Mouse (Mus musculus): ENCODE measurements at regions not wholly inside any gene's neighbourhood (a gene's known extent, or its start where the extent isn't known, plus 50 kb on each side); places are given as distances from the start of the nearest gene placed in this dataset.

DNA sequence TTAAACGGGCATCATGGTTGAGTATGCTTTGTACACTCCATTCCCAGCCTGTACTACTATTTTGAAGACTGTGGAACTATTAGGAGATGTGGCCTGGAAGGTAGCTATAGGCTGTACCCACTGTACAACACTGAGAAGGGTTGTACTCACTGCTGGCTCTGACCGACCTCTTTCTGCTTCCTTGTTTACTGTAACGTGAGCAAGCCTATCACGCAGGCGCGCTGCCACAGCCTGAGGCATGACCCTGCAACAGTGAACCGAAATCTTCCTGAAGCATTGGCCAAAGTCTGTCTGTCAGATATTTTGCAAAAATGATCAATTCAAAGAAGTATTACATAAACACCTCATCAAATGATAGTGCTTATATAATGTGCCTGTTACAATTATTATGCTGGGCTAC, 112.0 kb upstream of the Daam1 start:
- no peak for DNase-seq (ENCODE audit: low spot score)

DNA sequence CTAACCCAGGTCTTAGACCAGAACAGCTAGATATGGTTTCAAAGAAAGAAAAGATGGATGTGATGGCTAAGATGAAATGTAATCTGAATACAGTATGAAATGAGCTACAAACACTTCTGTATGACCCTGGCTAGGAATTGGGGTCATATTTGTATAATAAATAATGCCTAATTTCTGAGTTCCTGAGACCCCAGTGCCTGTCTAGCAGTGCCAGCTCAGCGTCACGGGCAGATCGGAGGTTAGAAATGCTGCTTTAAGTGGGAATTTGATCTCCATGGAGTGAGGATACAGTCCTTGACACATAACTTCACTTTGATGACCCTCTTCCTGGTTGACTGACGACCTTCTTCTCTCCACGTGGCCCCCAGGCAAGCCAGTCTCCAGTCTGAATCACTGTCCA, 105.7 kb upstream of the Daam1 start:
- no peak for DNase-seq (ENCODE audit: low spot score)

DNA sequence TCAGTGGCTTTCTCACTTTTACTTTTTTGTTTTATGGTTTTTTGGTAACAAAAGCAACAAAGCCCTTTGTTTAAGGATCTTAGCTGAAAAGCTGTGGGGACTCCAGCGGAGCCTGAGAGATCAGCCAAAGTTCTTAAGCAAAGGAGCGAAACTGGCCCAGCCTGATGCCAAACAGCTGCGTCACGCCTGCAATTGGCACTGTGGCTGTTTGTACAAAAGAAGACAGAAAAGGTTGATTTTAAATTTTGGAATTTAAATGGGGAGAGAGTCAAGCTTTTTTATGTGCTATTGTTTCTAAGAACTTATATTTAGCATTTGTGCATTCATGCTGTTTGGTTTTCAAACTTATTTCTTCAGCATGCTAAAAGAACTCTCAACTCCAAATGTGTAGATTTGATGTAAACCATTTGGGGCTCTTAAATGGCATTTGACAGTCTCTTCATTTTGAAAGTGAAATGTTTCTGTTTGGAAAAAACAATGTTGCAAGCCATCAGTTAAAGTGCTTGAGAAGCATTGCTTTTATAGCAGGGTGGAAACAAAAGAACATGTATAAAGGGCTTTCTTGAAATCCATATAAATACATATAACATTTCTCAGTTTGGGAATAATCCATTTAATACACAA, 105.1 kb upstream of the Daam1 start:
- DNase-seq (ENCODE audit: low spot score): peak; percentile 39

DNA sequence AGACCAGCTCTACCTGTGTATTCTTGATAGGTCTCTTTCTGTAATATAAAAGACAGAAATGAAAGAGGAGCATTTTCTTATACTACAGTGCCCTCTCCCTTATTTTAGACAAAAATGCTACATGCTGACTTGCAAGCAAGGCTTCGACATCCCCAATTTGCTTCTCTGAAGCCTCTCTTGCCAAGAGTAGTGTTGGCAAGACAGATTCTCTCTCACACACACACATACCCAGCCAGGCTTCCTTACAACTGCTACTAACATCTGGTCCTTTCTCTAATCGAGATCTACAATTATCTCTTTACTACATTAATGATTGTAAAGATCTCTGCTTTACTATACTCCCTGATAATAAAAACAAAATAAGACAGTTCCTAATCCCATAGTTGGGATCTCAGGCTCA, 87.5 kb upstream of the Daam1 start:
- DNase-seq (ENCODE audit: low spot score): no peak

DNA sequence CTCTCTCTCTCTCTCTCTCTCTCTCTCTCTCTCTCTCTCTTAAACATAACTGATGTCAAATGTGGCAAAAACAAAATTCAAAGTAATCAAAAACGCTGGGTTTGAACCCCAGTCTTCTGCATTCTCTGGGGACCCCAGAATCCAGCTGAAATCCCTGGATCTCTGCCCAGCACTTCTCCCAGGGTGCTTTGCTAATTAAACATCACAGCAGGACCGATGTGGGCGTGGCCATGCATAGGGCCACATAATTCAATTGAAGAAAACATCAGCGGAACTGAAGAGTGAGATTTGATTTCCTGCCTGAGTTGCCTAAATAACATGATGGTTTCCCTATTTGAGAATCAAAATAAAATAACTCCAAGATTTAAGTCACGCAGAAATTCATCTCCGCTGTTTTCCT, 84.9 kb upstream of the Daam1 start:
- no peak for DNase-seq (ENCODE audit: low spot score)

DNA sequence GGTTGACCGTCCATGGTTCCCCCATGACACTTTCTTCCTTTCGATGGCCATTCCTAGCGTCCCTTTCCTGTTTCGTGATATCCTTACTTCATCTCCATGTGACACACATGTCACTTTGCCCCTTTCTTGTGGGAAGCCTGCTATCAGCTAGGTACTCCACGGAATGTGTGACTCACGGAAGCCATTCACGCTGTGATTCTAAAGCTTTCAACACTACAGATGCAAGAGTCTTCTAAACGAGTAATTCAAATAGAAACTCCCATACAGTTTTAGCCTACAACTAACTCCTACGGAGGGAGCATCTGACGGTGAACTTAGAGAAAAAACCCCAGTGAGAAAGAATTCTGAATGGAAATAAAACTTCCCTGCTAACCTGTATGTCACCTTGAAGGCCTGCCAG, 83.5 kb upstream of the Daam1 start:
- no peak for DNase-seq (ENCODE audit: low spot score)

DNA sequence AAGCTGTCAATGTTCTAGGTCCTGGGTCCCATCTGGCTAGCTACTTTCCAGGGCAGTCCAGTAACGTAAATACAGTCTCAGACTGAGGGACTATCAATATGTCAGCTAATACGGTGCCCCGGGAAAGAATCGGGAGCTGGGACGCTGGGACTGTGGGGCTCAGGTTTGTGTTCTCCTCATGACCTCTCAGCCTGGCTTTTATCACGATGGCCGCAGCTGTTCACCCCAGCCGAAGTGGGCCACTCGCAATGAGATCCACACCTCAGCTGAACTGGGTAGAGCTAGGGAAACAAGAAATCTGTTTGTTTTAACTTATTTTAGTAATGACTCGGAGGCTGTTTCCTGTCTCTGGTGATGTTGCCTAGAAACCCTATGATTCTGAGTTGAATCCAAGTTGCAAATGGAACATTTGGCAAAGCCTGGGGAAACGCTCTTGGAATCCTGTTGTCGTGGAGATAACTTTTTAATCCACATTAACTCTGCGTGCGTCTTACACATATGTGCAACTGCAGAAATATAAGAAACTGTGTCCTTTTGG, 83.0 kb upstream of the Daam1 start:
- no peak for DNase-seq (ENCODE audit: low spot score)

DNA sequence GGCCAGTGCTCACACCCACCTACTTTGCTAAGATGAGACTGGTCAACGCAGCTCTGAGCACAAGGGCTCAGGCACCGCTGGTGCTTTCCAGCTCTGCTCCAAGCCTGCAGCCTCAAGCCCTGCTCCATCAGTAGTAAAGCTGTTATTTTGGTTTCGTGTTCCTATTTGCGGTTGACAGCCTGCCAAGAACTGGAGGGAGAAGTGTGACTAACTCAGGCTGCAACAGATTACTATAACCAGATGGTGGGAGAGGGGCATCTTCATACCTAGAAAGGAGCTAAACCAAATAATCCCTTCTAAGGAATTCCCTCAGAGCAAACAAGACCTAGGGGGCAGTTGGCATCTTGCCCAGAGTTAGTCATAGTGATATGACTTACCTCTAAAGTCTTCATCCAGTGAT, 82.1 kb upstream of the Daam1 start:
- peak; percentile 41 for DNase-seq (ENCODE audit: low spot score)

DNA sequence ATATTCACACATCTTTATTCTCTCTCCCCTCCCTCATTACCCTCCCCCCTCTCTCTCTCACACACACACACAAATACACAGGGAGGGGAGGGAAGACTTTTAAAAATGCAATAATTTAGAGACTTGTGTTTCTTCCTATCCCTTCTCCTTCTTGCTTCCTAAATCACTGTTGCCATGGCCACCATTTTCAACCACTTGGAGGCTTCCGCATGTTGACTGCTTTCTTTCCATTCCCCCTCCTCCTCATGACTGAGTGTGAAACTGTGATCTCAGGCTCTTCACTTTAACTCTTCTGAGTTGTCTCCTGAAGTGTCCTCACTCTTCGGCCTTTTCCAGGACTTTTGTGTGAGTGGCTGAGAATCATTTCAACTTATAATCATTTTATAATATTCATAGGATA, 81.2 kb upstream of the Daam1 start:
- DNase-seq (ENCODE audit: low spot score): no peak

DNA sequence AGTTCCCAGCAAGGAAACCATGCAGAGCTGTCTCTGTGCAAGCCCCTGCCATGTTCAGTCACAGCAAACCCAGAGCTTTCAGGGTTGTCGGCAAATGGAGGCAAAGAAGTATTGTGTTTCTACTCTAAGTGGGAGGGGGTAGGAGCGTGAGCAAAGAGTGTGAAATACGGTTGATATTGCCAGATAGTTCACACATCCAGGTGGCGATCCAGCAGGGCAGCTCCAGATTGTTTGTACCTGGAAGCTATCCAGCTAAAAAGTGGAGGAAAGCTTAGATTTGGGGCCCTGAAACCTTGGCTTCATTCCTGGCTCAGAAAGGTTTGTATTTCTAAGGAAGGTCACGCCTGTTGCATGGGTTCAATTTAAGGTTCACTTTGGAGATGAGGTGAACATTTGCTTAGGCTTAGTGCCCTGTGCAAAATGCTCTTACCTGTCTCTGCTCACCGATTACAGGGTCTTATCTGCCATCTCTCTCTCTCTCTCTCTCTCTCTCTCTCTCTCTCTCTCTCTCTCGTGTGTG, 78.1 kb upstream of the Daam1 start:
- DNase-seq (ENCODE audit: low spot score): no peak

DNA sequence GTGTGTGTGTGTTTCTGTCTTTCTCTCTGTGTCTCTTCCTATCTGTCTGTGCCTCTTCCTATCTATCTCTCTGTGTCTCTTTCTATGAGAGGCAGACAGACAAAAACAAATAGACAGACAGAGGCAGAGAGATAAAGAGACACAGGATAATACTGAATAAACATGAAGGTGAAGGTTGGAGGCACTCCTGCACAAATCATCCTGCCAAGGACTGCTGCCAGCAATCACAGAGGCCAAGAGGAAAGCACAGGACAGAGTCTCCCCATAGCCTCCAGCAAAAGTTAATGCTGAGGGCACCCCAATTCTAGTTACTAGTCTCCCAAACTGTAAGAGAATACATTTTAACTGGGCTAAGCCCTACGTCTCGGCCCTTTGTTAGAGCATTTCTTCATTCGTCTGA, 77.6 kb upstream of the Daam1 start:
- DNase-seq (ENCODE audit: low spot score): no peak

DNA sequence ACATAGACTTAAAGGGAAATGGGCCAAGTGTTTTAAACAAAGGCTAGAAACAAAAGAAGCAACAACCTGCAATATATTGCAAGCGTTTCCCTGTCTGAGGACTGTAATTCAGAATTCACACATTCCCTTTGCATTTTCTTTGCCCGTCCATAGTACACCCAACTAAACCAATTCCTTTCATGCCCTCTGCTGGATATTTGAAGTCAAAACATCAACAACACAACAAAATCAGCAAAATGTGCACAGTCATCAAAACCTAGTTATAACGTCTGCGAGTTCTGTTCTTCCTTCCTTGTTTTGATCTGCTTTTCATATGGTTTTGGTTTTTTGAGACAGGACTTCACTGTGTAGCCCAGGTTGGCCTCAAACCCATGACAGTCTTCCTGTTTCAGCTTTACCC, 67.7 kb upstream of the Daam1 start:
- DNase-seq (ENCODE audit: low spot score): no peak

DNA sequence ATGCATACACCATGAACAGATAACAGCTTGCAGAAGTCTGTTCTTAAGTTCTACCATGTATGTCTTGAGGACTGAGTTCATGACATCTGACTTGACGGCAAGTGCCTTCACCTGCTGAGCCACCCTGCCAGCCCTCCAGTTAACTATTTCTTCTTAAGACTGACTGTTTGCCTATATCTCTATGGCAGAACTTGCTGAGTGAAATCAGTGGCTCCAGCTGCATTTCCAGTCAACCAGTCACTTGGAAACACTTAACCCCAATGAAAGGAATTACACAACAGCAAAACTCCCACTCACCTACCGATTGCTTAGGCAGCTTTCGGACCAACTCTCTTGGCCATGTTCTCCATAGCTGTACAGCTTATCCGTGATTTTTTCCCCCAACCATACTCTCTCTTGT, 64.8 kb upstream of the Daam1 start:
- no peak for DNase-seq (ENCODE audit: low spot score)

DNA sequence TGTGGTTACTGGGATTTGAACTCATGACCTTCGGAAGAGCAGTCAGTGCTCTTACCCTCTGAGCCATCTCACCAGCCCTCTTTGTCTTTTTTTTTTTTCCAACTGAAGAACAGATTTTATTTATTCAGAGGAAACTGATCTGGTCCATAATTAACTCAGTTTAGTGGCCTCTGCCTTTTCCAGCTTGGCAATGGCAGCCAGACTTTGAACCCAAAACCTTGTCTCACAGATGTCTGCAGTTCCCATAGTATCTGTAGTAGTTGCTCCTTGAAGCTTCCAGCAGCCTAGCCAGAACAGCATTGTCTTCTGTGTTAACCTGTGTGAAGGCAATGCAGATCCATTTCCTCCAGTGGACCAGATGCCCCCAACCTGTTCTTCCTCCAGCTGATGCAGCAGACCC, 64.2 kb upstream of the Daam1 start:
- DNase-seq (ENCODE audit: low spot score): no peak

DNA sequence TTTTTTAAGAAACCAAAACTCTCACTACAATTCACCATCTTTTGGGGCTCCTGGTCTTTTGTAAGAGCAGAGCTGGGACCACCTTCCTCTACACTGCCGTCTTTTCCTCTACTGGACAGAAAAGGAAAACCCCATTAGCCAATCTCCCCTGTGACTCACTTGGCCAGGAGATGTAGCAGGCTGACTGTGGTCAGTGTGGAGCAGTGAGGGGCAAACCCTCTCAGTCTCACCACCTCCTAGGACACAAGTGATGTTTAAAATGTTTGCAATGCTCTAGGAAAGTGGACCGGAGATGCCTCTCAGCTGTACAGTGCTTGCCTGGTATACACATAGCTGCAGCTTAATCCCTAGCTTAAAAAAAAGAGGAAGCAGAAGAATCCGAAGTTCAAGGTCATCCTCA, 63.0 kb upstream of the Daam1 start:
- DNase-seq (ENCODE audit: low spot score): no peak

DNA sequence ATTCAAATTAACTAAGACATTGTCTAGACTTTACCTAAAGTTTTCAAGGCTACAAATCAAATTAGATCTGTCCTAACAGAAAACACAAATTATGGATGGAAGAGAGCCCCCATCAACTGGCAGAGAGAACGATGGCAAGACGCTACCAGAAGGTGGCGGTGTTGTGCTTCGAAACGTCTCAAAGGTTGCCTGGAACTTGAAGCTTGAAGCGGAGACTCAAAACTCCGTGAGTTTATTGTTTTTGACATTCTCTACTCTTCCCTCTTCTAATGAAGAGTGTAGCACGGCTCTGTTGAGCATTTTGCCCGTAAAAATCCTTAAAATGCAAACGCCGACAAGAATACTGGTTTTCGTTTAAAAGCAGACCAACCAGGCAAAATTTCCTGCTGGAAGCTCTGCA, 62.4 kb upstream of the Daam1 start:
- DNase-seq (ENCODE audit: low spot score): peak; percentile 76

DNA sequence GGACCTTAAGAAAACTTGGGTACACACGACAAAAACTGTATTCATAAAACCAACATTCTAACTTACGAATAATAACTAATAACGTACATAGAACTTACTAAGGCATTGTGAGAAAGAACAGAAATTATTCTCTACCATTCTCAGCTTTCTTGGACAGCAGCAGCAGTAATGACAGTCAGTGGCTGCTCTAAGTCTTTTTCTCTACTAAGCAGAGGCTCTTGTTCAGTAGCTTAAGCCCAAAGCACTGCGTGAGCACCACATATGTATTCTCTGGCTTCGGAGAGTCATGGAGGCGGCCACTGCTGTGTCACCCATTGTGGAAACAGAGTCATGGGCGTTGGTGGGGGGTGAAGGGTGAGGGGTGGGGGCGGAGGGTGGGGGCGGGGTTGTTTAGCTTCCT, 62.0 kb upstream of the Daam1 start:
- no peak for DNase-seq (ENCODE audit: low spot score)

DNA sequence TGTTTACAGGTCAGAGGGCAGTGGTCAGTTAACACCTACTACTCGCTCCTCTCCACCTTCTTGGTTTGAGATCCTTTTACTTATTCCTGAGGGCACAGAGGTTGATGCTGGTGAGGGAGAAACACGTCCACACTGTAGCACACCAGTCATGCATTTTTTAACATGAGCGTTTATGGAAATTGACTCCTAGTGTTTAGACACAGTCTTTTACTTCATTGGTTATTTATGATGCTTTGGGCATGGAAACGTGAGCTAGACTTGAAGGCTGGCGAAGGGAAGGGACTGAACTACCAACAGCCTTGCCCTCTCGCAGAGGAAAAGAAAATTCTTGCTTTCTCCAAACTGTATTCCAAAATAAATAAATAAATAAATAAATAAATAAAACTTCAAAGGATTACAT, 61.6 kb upstream of the Daam1 start:
- no peak for DNase-seq (ENCODE audit: low spot score)

DNA sequence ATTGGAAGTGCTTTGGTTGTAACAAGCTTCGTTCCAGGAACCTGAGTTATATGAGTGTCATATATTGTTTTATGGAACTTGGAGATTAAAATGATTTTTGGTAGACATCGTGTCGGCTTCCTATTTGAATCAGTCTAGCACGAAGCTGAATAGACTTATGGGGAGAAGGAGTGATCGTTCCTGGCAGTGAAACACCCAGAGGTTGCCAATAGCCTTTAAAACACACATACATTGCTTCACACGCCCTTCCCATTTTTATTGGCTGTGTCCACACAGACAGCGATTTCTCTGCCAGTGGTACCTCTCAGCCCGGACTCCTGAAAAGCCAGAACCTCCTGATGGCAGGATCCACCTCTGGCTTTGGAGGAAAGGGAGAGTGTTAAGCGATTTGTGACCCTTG, 57.0 kb upstream of the Daam1 start:
- no peak for DNase-seq (ENCODE audit: low spot score)

DNA sequence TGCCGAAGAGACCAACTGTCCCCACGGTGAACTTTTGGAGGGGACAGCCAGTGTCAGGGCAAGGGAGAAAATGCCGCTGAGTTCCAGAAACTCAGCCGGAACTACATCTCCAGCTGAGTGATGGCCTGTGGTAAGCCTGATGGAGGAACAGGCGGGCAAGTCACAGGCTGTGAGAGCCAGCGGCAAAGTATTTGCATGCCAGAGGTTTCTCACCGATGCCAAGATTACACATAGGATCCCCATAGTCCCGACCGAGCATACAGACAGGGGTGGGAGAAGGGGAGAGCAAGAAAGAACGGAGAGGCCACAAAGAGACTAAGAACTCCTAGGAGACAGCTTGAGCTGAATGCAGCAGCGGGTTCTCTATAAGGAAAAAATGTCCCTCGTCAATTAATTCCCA, 55.8 kb upstream of the Daam1 start:
- DNase-seq (ENCODE audit: low spot score): no peak

DNA sequence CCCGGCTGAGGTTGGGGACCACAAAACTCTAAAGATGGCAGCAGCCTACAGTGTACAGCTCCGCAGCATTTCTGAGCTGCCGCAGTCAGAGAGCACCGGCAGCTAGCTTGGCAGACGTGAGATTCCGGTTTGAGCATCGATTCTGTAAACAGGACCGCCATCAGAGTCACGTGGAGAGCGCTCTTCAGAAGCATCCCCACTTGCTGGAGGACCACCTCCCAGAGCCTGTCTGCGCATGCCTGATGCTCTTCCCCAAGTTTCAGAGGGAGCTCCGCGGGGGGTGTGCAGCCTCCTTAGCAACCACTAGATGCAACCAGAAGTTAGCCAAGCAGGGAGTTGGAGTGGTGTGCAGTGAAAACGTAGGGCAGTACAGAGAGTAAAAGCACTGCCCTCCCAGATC, 52.7 kb upstream of the Daam1 start:
- no peak for DNase-seq (ENCODE audit: low spot score)

DNA sequence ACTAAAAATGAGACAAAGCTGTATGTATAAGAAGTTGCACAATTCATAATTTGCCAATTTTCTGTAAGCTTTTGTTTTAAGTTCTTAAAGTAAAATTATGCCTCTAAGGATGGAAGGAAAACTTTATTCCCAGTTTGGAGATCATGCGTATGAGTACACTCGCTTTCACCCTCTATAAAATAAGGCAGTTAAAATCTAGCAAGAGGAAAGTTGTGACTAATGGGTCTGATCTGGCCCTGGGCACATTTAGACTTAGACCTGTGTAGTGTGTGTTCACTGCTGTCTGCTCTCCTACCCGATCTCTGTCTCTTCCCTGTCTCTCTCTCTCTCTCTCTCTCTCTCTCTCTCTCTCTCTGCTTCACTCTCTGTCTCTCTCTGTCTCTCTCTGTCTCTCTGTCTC, 51.9 kb upstream of the Daam1 start:
- no peak for DNase-seq (ENCODE audit: low spot score)

DNA sequence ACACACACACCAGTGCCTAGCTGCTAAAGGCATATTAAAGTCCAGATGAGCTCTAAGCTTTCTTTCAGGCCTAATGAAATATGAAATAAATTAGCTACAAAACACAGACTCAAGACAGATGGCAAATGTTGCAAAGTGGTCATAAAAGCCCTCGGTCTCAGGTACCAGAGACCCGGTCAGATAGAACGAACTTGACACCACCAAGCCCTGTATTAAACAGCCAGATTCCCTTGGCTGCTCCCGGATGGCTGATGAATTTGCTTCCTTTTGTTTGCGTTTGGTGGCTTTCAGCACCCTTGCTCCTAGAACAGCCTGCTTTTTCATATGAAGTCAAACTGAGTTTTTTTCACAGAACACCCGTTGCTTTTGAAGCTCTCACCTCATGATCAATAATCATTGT, 51.5 kb upstream of the Daam1 start:
- no peak for DNase-seq (ENCODE audit: low spot score)

Measured in ovary, postnatal 14 days (tissue).